Mouse (Mus musculus) kidney, embryonic 16.5 days (tissue): Measurements from ENCODE around the gene Srsf7. TPM values are rescaled to one million over a fixed set of nuclear protein-coding genes. Genes with fewer than 3 reads are reported as not detected.

Source experiments
- ATAC-seq: fragments of 200-750 bp; cut with Nextera tagmentation; 2 replicates; pipeline ENCODE4 v1.8.0; 2017; ENCODE audit warnings: moderate TSS enrichment; ENCODE audit not compliant: low FRiP score, low TSS enrichment
- H3K27ac ChIP-seq: fragments of 300-500 bp; sonication (generic); 2 replicates; pipeline ENCODE4 v1.5.1; 2014; ENCODE audit warnings: low read length
- H3K27me3 ChIP-seq: fragments of 300-500 bp; sonication (generic); 2 replicates; pipeline ENCODE4 v1.6.1; 2014; ENCODE audit warnings: low read length, control low read depth, mixed read lengths; ENCODE audit not compliant: insufficient read depth
- H3K36me3 ChIP-seq: fragments of 300-500 bp; sonication (generic); 2 replicates; pipeline ENCODE4 v1.6.1; 2014; ENCODE audit warnings: low read length, control low read depth, mixed read lengths; ENCODE audit not compliant: insufficient read depth
- H3K4me1 ChIP-seq: fragments of 300-500 bp; sonication (generic); 2 replicates; pipeline ENCODE4 v1.6.1; 2014; ENCODE audit warnings: low read length, control low read depth, mixed read lengths; ENCODE audit not compliant: insufficient read depth
- H3K4me2 ChIP-seq: fragments of 300-500 bp; sonication (generic); replicated peaks from 2 replicates; pipeline ENCODE4 v1.6.1; 2014; ENCODE audit warnings: low read depth, low read length
- H3K4me3 ChIP-seq: fragments of 300-500 bp; sonication (generic); 2 replicates; pipeline ENCODE4 v1.5.1; 2014; ENCODE audit warnings: mild to moderate bottlenecking, low read length
- H3K9ac ChIP-seq: fragments of 300-500 bp; sonication (generic); replicated peaks from 2 replicates; pipeline ENCODE4 v1.6.1; 2014; ENCODE audit warnings: low read length
- H3K9me3 ChIP-seq: fragments of 300-500 bp; sonication (generic); 2 replicates; pipeline ENCODE4 v1.6.1; 2016; ENCODE audit warnings: low read length, control low read depth
- WGBS: fragments of 180-500 bp; shearing (Covaris S2); extraction: QIAGEN DNeasy Blood & Tissue Kit; methylation state at CpG from one replicate; pipeline ENCODE4 v1.1.7; 2014; 5-methylcytosine and 5-hydroxymethylcytosine counted together
- polyA plus RNA-seq: library from polyadenylated mRNA; unstranded; fragments of >200 nt; fragmentation: Nextera tagmentation; extraction: Ambion mirVana; gene quantifications from 2 replicates; pipeline ENCODE4 v1.2.1, GENCODE M21; 2015

Gene Srsf7
- 618 and 645 TPM in 2 replicates for polyA plus RNA-seq

GRCm38 (mm10) chr17:80206671-80207581 is at the start of gene Srsf7, which contains the start of gene Ttc39d:
TSS of gene Srsf7 (minus strand) at chr17:80207307.
TSS of gene Ttc39d (plus strand) at chr17:80207460.
- Histone ChIP-seq H3K9ac (peak within 1 kb of the TSS; percentile 100), H3K36me3 (peaks cover 22% of the 10 kb centered on the region), H3K4me2 (peak within 1 kb of the TSS; percentile 87), H3K4me3 (peak within 1 kb of the TSS; percentile 92), H3K9me3 (no peaks in the 10 kb centered on the region), H3K4me1 (peaks cover 13% of the 10 kb centered on the region), H3K27me3 (no peaks in the 10 kb centered on the region), H3K27ac (peak within 1 kb of the TSS; percentile 98)
- under 1% methylated on average over 80 of the region's 95 CpGs for WGBS
- peak; percentile 93 for ATAC-seq

GRCm38 (mm10) chr17:80255208-80255607 is 48.1 kb upstream of the Srsf7 start:
- no peak for ATAC-seq
- Histone ChIP-seq H3K4me1 (peaks cover 5% of the 10 kb centered on the region; the same call in 1 of the 2 replicates), H3K36me3 (peaks cover 79% of the 10 kb centered on the region), H3K9ac (no peak overlapping the region), H3K27me3 (no peaks in the 10 kb centered on the region), H3K9me3 (no peaks in the 10 kb centered on the region), H3K4me3 (no peak overlapping the region), H3K4me2 (no peak overlapping the region), H3K27ac (no peak overlapping the region)
- 59% methylated on average over 13 of the region's 13 CpGs for WGBS

- no peaks in the 10 kb centered on the region for H3K27me3 ChIP-seq
- peaks cover 5% of the 10 kb centered on the region; the same call in 1 of the 2 replicates for H3K4me1 ChIP-seq
- no peak overlapping the region for H3K4me2 ChIP-seq
- H3K9ac ChIP-seq: no peak overlapping the region
- 97% methylated on average over 5 of the region's 5 CpGs for WGBS
- no peak for ATAC-seq
- peaks cover 79% of the 10 kb centered on the region for H3K36me3 ChIP-seq
- no peak overlapping the region for H3K27ac ChIP-seq
- H3K9me3 ChIP-seq: no peaks in the 10 kb centered on the region
- no peak overlapping the region for H3K4me3 ChIP-seq
Observed at GRCm38 (mm10) chr17:80254421-80254820, 47.3 kb upstream of the Srsf7 start.

GRCm38 (mm10) chr17:80252757-80253525 is 45.8 kb upstream of the Srsf7 start:
- 49% methylated on average over 13 of the region's 13 CpGs for WGBS
- Histone ChIP-seq H3K27me3 (no peaks in the 10 kb centered on the region), H3K4me3 (no peak overlapping the region), H3K4me1 (peaks cover 5% of the 10 kb centered on the region; the same call in 1 of the 2 replicates), H3K9me3 (no peaks in the 10 kb centered on the region), H3K27ac (peak overlapping the region; percentile 1; the same call in 1 of the 2 replicates), H3K4me2 (no peak overlapping the region), H3K36me3 (peaks cover 81% of the 10 kb centered on the region), H3K9ac (no peak overlapping the region)
- peak; percentile 57; the same call in 1 of the 2 replicates for ATAC-seq

- no peaks in the 10 kb centered on the region for H3K27me3 ChIP-seq
Observed at GRCm38 (mm10) chr17:80243116-80243515, 36.0 kb upstream of the Srsf7 start.

GRCm38 (mm10) chr17:80241594-80241993 is 34.5 kb upstream of the Srsf7 start:
- Histone ChIP-seq H3K36me3 (peaks cover 48% of the 10 kb centered on the region), H3K4me1 (no peaks in the 10 kb centered on the region), H3K27ac (no peak overlapping the region), H3K27me3 (no peaks in the 10 kb centered on the region), H3K9me3 (no peaks in the 10 kb centered on the region), H3K9ac (no peak overlapping the region), H3K4me2 (no peak overlapping the region), H3K4me3 (no peak overlapping the region)
- 80% methylated on average over 9 of the region's 9 CpGs for WGBS
- ATAC-seq: no peak

More at GRCm38 (mm10) chr17:80243116-80243515, 36.0 kb upstream of the Srsf7 start:
- no peak overlapping the region for H3K4me2 ChIP-seq
- no peak for ATAC-seq
- H3K9ac ChIP-seq: no peak overlapping the region
- no peak overlapping the region for H3K27ac ChIP-seq
- H3K4me1 ChIP-seq: no peaks in the 10 kb centered on the region
- H3K9me3 ChIP-seq: no peaks in the 10 kb centered on the region
- H3K4me3 ChIP-seq: no peak overlapping the region
- H3K36me3 ChIP-seq: peaks cover 56% of the 10 kb centered on the region
- WGBS: 53% methylated on average over 13 of the region's 13 CpGs

GRCm38 (mm10) chr17:80237475-80237874 is 30.4 kb upstream of the Srsf7 start:
- H3K36me3 ChIP-seq: peaks cover 20% of the 10 kb centered on the region
- H3K4me3 ChIP-seq: no peak overlapping the region
- H3K4me2 ChIP-seq: no peak overlapping the region
- no peak overlapping the region for H3K9ac ChIP-seq
- no peak for ATAC-seq
- 90% methylated on average over 5 of the region's 5 CpGs for WGBS
- no peaks in the 10 kb centered on the region for H3K27me3 ChIP-seq
- H3K27ac ChIP-seq: no peak overlapping the region
- no peaks in the 10 kb centered on the region; the same call in 1 of the 2 replicates for H3K4me1 ChIP-seq
- H3K9me3 ChIP-seq: no peaks in the 10 kb centered on the region

GRCm38 (mm10) chr17:80236805-80237204 is 29.7 kb upstream of the Srsf7 start:
- Histone ChIP-seq H3K27me3 (no peaks in the 10 kb centered on the region), H3K9ac (no peak overlapping the region), H3K9me3 (no peaks in the 10 kb centered on the region), H3K36me3 (peaks cover 14% of the 10 kb centered on the region), H3K4me3 (no peak overlapping the region), H3K27ac (no peak overlapping the region), H3K4me1 (no peaks in the 10 kb centered on the region; the same call in 1 of the 2 replicates), H3K4me2 (no peak overlapping the region)
- ATAC-seq: no peak
- 89% methylated on average over 3 of the region's 3 CpGs for WGBS

- H3K9me3 ChIP-seq: no peaks in the 10 kb centered on the region
- H3K4me1 ChIP-seq: no peaks in the 10 kb centered on the region; the same call in 1 of the 2 replicates
- no peak overlapping the region for H3K27ac ChIP-seq
- H3K27me3 ChIP-seq: no peaks in the 10 kb centered on the region
- H3K4me2 ChIP-seq: no peak overlapping the region
- H3K36me3 ChIP-seq: peaks cover 11% of the 10 kb centered on the region
- H3K9ac ChIP-seq: no peak overlapping the region
- WGBS: 75% methylated on average over 3 of the region's 3 CpGs
- no peak overlapping the region for H3K4me3 ChIP-seq
- no peak for ATAC-seq
Observed at GRCm38 (mm10) chr17:80235477-80235876, 28.4 kb upstream of the Srsf7 start.
